Mouse (Mus musculus) cerebral cortex, adult 2 months (tissue): ENCODE data around the gene Cpped1.

Experiments used
- WGBS: fragments of 180-500 bp; shearing (Covaris S2); methylation state at CpG from one replicate; pipeline ENCODE4 v1.1.7; 2018; 5-methylcytosine and 5-hydroxymethylcytosine counted together

Cpped1 gene

GRCm38 (mm10) chr16:11757951-11758350 lies 151.3 kb downstream of the Cpped1 start:
- WGBS: 80% methylated on average over 7 of the region's 7 CpGs

- WGBS: 95% methylated on average over 8 of the region's 8 CpGs
Observed at GRCm38 (mm10) chr16:11757471-11757870, 151.8 kb downstream of the Cpped1 start.

- WGBS: 72% methylated on average over 1 of the region's 1 CpGs
Observed at GRCm38 (mm10) chr16:11756598-11757245, 152.5 kb downstream of the Cpped1 start.

GRCm38 (mm10) chr16:11755281-11756066 lies 153.8 kb downstream of the Cpped1 start:
- WGBS: 74% methylated on average over 9 of the region's 9 CpGs

GRCm38 (mm10) chr16:11754136-11754535 lies 155.1 kb downstream of the Cpped1 start:
- WGBS: 96% methylated on average over 2 of the region's 2 CpGs
